Mouse (Mus musculus) stomach, postnatal 0 days (tissue): Measurements from ENCODE around the gene Trak2.

Experiments used
- CTCF ChIP-seq: IDR thresholded peaks from 2 replicates; pipeline ENCODE4 v1.5.1; 2016; ENCODE audit warnings: antibody characterized with exemption, low read depth, mild to moderate bottlenecking, moderate library complexity
- EP300 ChIP-seq: optimal IDR thresholded peaks from 2 replicates; pipeline ENCODE3; 2016; ENCODE audit warnings: antibody characterized with exemption

DNA sequence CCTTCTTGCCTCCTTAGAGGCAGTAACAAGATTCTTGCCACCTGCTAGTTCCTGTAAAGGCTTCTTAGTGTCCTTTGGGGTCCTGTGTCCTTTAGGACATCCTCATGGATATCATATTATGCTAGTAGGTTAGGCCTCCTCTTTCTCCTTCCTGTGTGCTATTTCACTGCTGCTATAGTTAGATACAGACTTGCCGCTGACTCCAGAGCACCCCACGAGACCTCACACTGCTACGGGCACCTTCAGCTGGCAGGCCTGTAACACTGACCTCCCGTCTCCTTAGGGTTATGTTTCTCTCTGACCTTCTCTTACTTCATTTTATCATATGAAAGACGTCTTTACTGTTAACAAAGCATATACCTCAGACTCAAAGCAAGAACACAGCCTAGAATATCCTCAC is 11.4 kb upstream of the Trak2 start:
- TF ChIP-seq CTCF (no peak), EP300 (no peak)
